8 mouse cellular contexts compared by ENCODE assay signal in genomic region chr9:72531291-72531995, GRCm38 (mm10). TPM values are rescaled to one million over a fixed set of nuclear protein-coding genes. Genes with fewer than 3 reads are reported as not detected.
A peak's percentile ranks its signal among the peaks of the same experiment; 100 is the strongest.
DNase-seq lines count a peak whose midpoint lies in the region; ATAC-seq and TF ChIP-seq lines count a peak whose summit lies in the region.

No protein-coding gene starts in this region.

- H3K4me1 ChIP-seq in heart, embryonic 10.5 days, result peaks cover 14% of the 10 kb centered on the region
- peaks cover 4% of the 10 kb centered on the region; the same call in 1 of the 2 replicates for H3K4me1 ChIP-seq in kidney, embryonic 14.5 days (ENCODE audit: control insufficient read depth, insufficient read depth, low read length)
- H3K4me1 ChIP-seq in limb, embryonic 15.5 days, result peaks cover 13% of the 10 kb centered on the region
- peaks cover 5% of the 10 kb centered on the region for H3K4me1 ChIP-seq in midbrain, postnatal 0 days (ENCODE audit: insufficient read depth, low read length)

- H3K79me3 ChIP-seq in C2C12 (ENCODE audit: low read depth), result peaks cover 30% of the 10 kb centered on the region

- H3K79me2 ChIP-seq in C2C12 (ENCODE audit: control insufficient read depth, insufficient read depth), result peaks cover 43% of the 10 kb centered on the region

- H3K27ac ChIP-seq in heart, embryonic 10.5 days, result peak overlapping the region; percentile 99
- peak overlapping the region; percentile 99 for H3K27ac ChIP-seq in kidney, embryonic 14.5 days (ENCODE audit: low read depth, low read length)
- peak overlapping the region; percentile 99 for H3K27ac ChIP-seq in limb, embryonic 15.5 days
- peak overlapping the region; percentile 100 for H3K27ac ChIP-seq in midbrain, postnatal 0 days (ENCODE audit: low read depth, low read length)

- H3K9me3 ChIP-seq in heart, embryonic 10.5 days, result no peaks in the 10 kb centered on the region
- H3K9me3 ChIP-seq in kidney, embryonic 14.5 days (ENCODE audit: control insufficient read depth, low read length), result no peaks in the 10 kb centered on the region
- H3K9me3 ChIP-seq in limb, embryonic 15.5 days, result no peaks in the 10 kb centered on the region
- H3K9me3 ChIP-seq in midbrain, postnatal 0 days (ENCODE audit: low read length), result no peaks in the 10 kb centered on the region

- H3K36me3 ChIP-seq in C2C12 (ENCODE audit: control insufficient read depth, insufficient read depth), result no peaks in the 10 kb centered on the region
- no peaks in the 10 kb centered on the region for H3K36me3 ChIP-seq in heart, embryonic 10.5 days
- no peaks in the 10 kb centered on the region for H3K36me3 ChIP-seq in kidney, embryonic 14.5 days (ENCODE audit: control insufficient read depth, insufficient read depth, low read length)
- no peaks in the 10 kb centered on the region for H3K36me3 ChIP-seq in limb, embryonic 15.5 days
- H3K36me3 ChIP-seq in midbrain, postnatal 0 days (ENCODE audit: insufficient read depth, low read length), result no peaks in the 10 kb centered on the region

- ATAC-seq in erythroblast, adult 5-6 weeks (replicated peaks; ENCODE audit: low FRiP score, poor library complexity, severe bottlenecking), result peak; percentile 27
- ATAC-seq in kidney, embryonic 14.5 days (ENCODE audit: low FRiP score, low TSS enrichment), result peak; percentile 90
- ATAC-seq in limb, embryonic 15.5 days (ENCODE audit: insufficient number of reproducible peaks, low FRiP score, low TSS enrichment, low read depth), result peak; percentile 83
- ATAC-seq in midbrain, postnatal 0 days (ENCODE audit: low FRiP score), result peak; percentile 93

- H3K9ac ChIP-seq in kidney, embryonic 14.5 days (ENCODE audit: low read depth, low read length), result peak overlapping the region; percentile 97
- peak overlapping the region; percentile 90 for H3K9ac ChIP-seq in limb, embryonic 15.5 days
- H3K9ac ChIP-seq in midbrain, postnatal 0 days (replicated peaks; ENCODE audit: low read length, poor library complexity, severe bottlenecking), result peak overlapping the region; percentile 91

- peak; percentile 96 for DNase-seq in brain, adult 2 months (ENCODE audit: low read depth, low spot score)
- peak; percentile 95 for DNase-seq in heart, embryonic 10.5 days (ENCODE audit: low spot score)
- DNase-seq in midbrain, postnatal 0 days (ENCODE audit: low spot score), result peak; percentile 97
- DNase-seq in spleen, postnatal 14 days (ENCODE audit: low spot score in 2 of 2), result peak; percentile 59 to 70

- TF ChIP-seq CTCF in C2C12 (IDR thresholded peaks at IDR 0.05; ENCODE audit: control insufficient read depth, insufficient read depth, insufficient read length), result no peak
- TF ChIP-seq CTCF in midbrain, postnatal 0 days (IDR thresholded peaks at IDR 0.05), result no peak; the same call in 1 of the 2 replicates

- peak overlapping the region; percentile 67 for H3K4me2 ChIP-seq in kidney, embryonic 14.5 days (replicated peaks; ENCODE audit: low read depth, low read length)
- H3K4me2 ChIP-seq in limb, embryonic 15.5 days, result peak overlapping the region; percentile 79
- H3K4me2 ChIP-seq in midbrain, postnatal 0 days (ENCODE audit: low read depth, low read length, poor library complexity, severe bottlenecking), result peak overlapping the region; percentile 63

- WGBS in heart, embryonic 10.5 days, result 2% methylated on average over 35 of the region's 35 CpGs
- under 1% methylated on average over 35 of the region's 35 CpGs for WGBS in kidney, embryonic 14.5 days
- under 1% methylated on average over 34 of the region's 35 CpGs for WGBS in limb, embryonic 15.5 days
- under 1% methylated on average over 35 of the region's 35 CpGs for WGBS in midbrain, postnatal 0 days

- no peaks in the 10 kb centered on the region for H3K27me3 ChIP-seq in C2C12 (ENCODE audit: control insufficient read depth, insufficient read depth, insufficient read length)
- no peaks in the 10 kb centered on the region for H3K27me3 ChIP-seq in heart, embryonic 10.5 days (ENCODE audit: insufficient read depth, poor library complexity, severe bottlenecking)
- H3K27me3 ChIP-seq in kidney, embryonic 14.5 days (ENCODE audit: control insufficient read depth, insufficient read depth, low read length), result no peaks in the 10 kb centered on the region
- H3K27me3 ChIP-seq in limb, embryonic 15.5 days, result no peaks in the 10 kb centered on the region
- no peaks in the 10 kb centered on the region for H3K27me3 ChIP-seq in midbrain, postnatal 0 days (ENCODE audit: insufficient read depth, low read length)

- H3ac ChIP-seq in C2C12 (ENCODE audit: control insufficient read depth, insufficient read length, low read depth), result peak overlapping the region; percentile 12

- H3K4me3 ChIP-seq in C2C12 (ENCODE audit: insufficient read depth, poor library complexity, severe bottlenecking), result peak overlapping the region; percentile 66
- H3K4me3 ChIP-seq in heart, embryonic 10.5 days, result peak overlapping the region; percentile 83
- H3K4me3 ChIP-seq in kidney, embryonic 14.5 days (ENCODE audit: low read length), result peak overlapping the region; percentile 94
- peak overlapping the region; percentile 94 for H3K4me3 ChIP-seq in limb, embryonic 15.5 days
- H3K4me3 ChIP-seq in midbrain, postnatal 0 days (ENCODE audit: low read depth, low read length), result peak overlapping the region; percentile 90

TF ChIP-seq in C2C12, 6 proteins besides CTCF, POLR2A, EP300 and RAD21:
- peak; percentile 3 for TF ChIP-seq MAX (IDR thresholded peaks at IDR 0.05)
- no peak for TF ChIP-seq USF1 (IDR thresholded peaks at IDR 0.05; ENCODE audit: low read depth)
- TF ChIP-seq MYOG (IDR thresholded peaks at IDR 0.05; ENCODE audit: control insufficient read depth, extremely low read depth, insufficient read length), result no peak

RNA-seq across cellular contexts. Expression of gene Rfx7, which starts 0.6 kb away (rescaled TPM):
- 3.9 TPM for polyA plus RNA-seq in C2C12 (2012; fragmentation: generic; extraction: Trizol)
- total RNA-seq in erythroblast, adult 5-6 weeks (2015; ENCODE audit: low replicate concordance), result 12.9 and 24.7 TPM in 2 replicates
- total RNA-seq in erythroblast, adult 5-6 weeks (2017; ENCODE audit: low replicate concordance), result 4.2 and 5.4 TPM in 2 replicates
- polyA plus RNA-seq in heart, embryonic 10.5 days (2016; fragmentation: Nextera tagmentation; extraction: Ambion mirVana), result 9.0 and 12.3 TPM in 2 replicates
- polyA plus RNA-seq in kidney, embryonic 14.5 days (2014; fragmentation: Nextera tagmentation; extraction: Ambion mirVana), result 20.3 and 24.2 TPM in 2 replicates
- polyA plus RNA-seq in limb, embryonic 15.5 days (2015; fragmentation: Nextera tagmentation; extraction: Ambion mirVana), result 7.7 and 8.2 TPM in 2 replicates
- 41.5 and 48.2 TPM in 2 replicates for total RNA-seq in midbrain, postnatal 0 days (2014; rRNA removed)
- polyA plus RNA-seq in midbrain, postnatal 0 days (2015; fragmentation: Nextera tagmentation; extraction: Ambion mirVana), result 9.3 and 12.2 TPM in 2 replicates

RNA-seq across cellular contexts. Expression of gene Tex9, which starts 39.4 kb away (rescaled TPM):
- polyA plus RNA-seq in C2C12 (2012; fragmentation: generic; extraction: Trizol), result 4.6 TPM
- total RNA-seq in erythroblast, adult 5-6 weeks (2015; ENCODE audit: low replicate concordance), result 1.7 and 6.5 TPM in 2 replicates
- total RNA-seq in erythroblast, adult 5-6 weeks (2017; ENCODE audit: low replicate concordance), result 8.9 and 10.8 TPM in 2 replicates
- polyA plus RNA-seq in heart, embryonic 10.5 days (2016; fragmentation: Nextera tagmentation; extraction: Ambion mirVana), result 16.6 and 27.0 TPM in 2 replicates
- 48.5 and 48.9 TPM in 2 replicates for polyA plus RNA-seq in kidney, embryonic 14.5 days (2014; fragmentation: Nextera tagmentation; extraction: Ambion mirVana)
- polyA plus RNA-seq in limb, embryonic 15.5 days (2015; fragmentation: Nextera tagmentation; extraction: Ambion mirVana), result 22.0 and 24.0 TPM in 2 replicates
- 21.1 and 25.4 TPM in 2 replicates for total RNA-seq in midbrain, postnatal 0 days (2014; rRNA removed)
- 35.9 and 44.0 TPM in 2 replicates for polyA plus RNA-seq in midbrain, postnatal 0 days (2015; fragmentation: Nextera tagmentation; extraction: Ambion mirVana)

Comparison
In these comparisons a context has a peak if more than half of its experiments do, and no peak if none do; other contexts are left out.
1. Peak in every context shown above with its lines: DNase-seq, ATAC-seq, H3K4me3 ChIP-seq and H3K27ac ChIP-seq.
2. ATAC-seq: peak in every context shown above with its lines; median percentile 93 in midbrain, postnatal 0 days; 90 in kidney, embryonic 14.5 days; 83 in limb, embryonic 15.5 days; 27 in erythroblast, adult 5-6 weeks.